Mouse (Mus musculus) kidney, postnatal 0 days (tissue): ENCODE measurements around the gene Rassf4. TPM values are rescaled to one million over a fixed set of nuclear protein-coding genes. Genes with fewer than 3 reads are reported as not detected.

Experiments
- ATAC-seq: fragments of 200-750 bp; cut with Nextera tagmentation; replicated peaks from 2 replicates; pipeline ENCODE4 v1.8.0; 2017; ENCODE audit warnings: low read depth, moderate number of reproducible peaks, moderate TSS enrichment, moderate library complexity; ENCODE audit not compliant: low FRiP score
- DNase-seq: peaks from one replicate; pipeline ENCODE4 v3.0.0-alpha.2; 2016; ENCODE audit warnings: low spot score
- H3K27ac ChIP-seq: fragments of 300-500 bp; sonication (generic); 2 replicates; pipeline ENCODE4 v1.5.1; 2014; ENCODE audit warnings: mild to moderate bottlenecking
- H3K27me3 ChIP-seq: fragments of 300-500 bp; sonication (generic); 2 replicates; pipeline ENCODE4 v1.6.1; 2014; ENCODE audit warnings: low read length, mixed read lengths; ENCODE audit not compliant: insufficient read depth
- H3K36me3 ChIP-seq: fragments of 300-500 bp; sonication (generic); 2 replicates; pipeline ENCODE4 v1.6.1; 2014; ENCODE audit warnings: low read length, mixed read lengths; ENCODE audit not compliant: insufficient read depth
- H3K4me1 ChIP-seq: fragments of 300-500 bp; sonication (generic); replicated peaks from 2 replicates; pipeline ENCODE4 v1.6.1; 2014; ENCODE audit warnings: antibody characterized with exemption, low read length, mixed read lengths; ENCODE audit not compliant: insufficient read depth
- H3K4me2 ChIP-seq: fragments of 300-500 bp; sonication (generic); 2 replicates; pipeline ENCODE4 v1.6.1; 2014; ENCODE audit warnings: mild to moderate bottlenecking, low read length, moderate library complexity, mixed read lengths
- H3K4me3 ChIP-seq: fragments of 300-500 bp; sonication (generic); replicated peaks from 2 replicates; pipeline ENCODE4 v1.5.1; 2014; ENCODE audit warnings: low read depth, low read length
- H3K9ac ChIP-seq: fragments of 300-500 bp; sonication (generic); 2 replicates; pipeline ENCODE4 v1.6.1; 2014; ENCODE audit warnings: low read depth, low read length
- H3K9me3 ChIP-seq: fragments of 300-500 bp; sonication (generic); replicated peaks from 2 replicates; pipeline ENCODE4 v1.6.1; 2016; ENCODE audit warnings: low read length, inconsistent platforms, mixed read lengths
- CTCF ChIP-seq: IDR thresholded peaks from 2 replicates; pipeline ENCODE4 v1.5.1; 2016; ENCODE audit warnings: antibody characterized with exemption, low read depth, mild to moderate bottlenecking, moderate library complexity
- WGBS: fragments of 180-500 bp; shearing (Covaris S2); extraction: QIAGEN DNeasy Blood & Tissue Kit; methylation state at CpG from one replicate; pipeline ENCODE4 v1.1.7; 2014; 5-methylcytosine and 5-hydroxymethylcytosine counted together
- polyA plus RNA-seq: library from polyadenylated mRNA; unstranded; fragments of >200 nt; fragmentation: Nextera tagmentation; extraction: Ambion mirVana; gene quantifications from 2 replicates; pipeline ENCODE4 v1.2.1, GENCODE M21; 2015

Rassf4 gene
- polyA plus RNA-seq, 1 experiment from 2014 or later = 3.6 TPM

DNA sequence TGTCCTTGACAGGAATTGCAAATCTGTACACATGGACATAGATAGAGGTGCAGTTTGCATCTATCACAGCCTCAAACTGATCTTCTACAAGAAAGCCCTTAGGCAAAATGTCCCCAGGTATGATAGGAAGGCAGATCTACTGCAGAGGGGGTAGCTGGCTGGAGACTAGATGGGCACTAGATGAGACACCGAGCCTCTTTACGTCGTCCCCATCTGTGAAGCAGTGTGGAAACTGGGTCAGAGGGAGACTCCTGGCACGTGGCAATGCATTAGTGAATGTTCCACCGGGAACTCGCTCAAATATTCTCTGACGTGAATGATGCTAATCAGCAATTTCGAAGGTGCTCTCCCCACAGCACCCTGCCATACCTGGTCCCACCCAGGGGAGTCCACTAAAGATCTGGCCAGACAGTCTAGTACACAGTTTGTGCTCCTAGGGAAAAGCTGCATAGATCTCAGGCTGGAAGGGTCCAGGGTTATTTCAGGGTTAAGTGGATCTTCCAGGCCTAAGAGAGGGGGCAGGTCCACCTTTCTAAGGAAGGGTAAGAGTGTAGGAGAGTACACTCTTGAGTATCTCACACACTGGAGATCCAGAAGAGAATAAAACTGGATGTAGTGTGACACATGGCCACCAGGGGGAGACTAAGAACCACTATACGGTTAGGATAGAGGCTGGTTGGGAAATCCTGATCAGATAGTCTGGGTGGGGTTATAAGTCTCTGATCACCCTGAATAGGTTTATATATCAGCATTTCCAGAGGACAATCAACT is 19.9 kb downstream of the Rassf4 start:
- no peaks in the 10 kb centered on the region for H3K9me3 ChIP-seq
- H3K27me3 ChIP-seq = no peaks in the 10 kb centered on the region
- TF ChIP-seq CTCF = peak; percentile 90
- H3K4me2 ChIP-seq = no peak overlapping the region
- WGBS = 58% methylated on average over 9 of the region's 9 CpGs
- no peaks in the 10 kb centered on the region for H3K36me3 ChIP-seq
- DNase-seq (peak; percentile 85), ATAC-seq (peak; percentile 50; the same call in 1 of the 2 replicates)
- H3K27ac ChIP-seq = no peak overlapping the region
- no peak overlapping the region for H3K9ac ChIP-seq
- H3K4me3 ChIP-seq = no peak overlapping the region
- peaks cover 7% of the 10 kb centered on the region; the same call in 1 of the 2 replicates for H3K4me1 ChIP-seq

DNA sequence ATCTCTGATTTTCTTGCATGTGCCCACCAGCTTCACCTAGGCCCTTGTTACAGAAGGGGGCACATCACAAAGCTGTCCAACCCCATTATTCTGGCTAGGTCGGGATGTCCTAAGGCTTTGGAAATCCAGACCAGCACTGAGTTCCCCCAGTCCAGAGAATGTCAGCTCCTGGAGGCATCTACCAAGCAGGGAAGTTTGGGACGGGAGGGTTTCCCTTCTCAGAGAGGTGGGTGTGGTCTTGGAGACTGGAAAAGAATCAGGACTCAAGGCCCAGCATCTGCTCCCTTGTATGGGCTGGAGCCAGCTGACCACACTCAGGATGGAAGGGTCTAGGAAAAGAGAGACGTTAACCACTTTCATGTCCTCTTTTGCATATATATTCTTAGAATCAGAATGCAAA is 20.6 kb downstream of the Rassf4 start:
- H3K9ac ChIP-seq = no peak overlapping the region
- WGBS = 75% methylated on average over 3 of the region's 3 CpGs
- ATAC-seq = no peak

DNA sequence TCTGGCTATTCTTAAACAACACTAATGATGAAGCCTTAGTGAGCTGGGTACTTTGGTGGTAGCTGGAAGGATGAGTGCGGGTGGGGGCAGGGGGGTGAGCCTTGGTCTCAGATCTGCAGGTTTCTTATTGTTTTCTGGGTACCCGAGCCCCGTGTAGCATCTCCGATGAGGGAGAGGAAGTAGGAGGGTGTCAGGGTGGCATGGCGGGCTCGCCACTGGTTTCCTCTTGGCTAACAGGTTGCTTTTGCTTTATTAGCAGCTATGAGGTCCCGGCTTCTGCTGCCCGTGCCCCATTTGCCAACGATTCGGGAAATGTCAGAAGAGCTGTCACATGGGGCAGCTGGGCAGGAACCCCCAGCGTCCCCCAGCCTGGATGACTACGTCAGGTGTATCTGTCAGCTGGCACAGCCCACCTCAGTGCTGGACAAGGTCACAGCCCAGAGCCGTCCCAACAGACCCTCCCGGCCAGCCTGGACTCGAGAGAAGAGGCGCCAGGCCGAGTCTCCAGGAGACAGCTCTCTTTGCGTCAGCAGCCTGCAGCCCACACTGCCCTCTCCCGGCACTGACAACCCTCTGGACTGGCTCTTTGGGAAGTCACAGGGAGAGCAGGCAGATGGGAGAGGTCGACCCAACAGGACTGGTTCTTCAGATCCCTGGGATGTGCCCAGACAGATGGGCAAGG is 22.2 kb downstream of the Rassf4 start:
- Histone ChIP-seq H3K4me2 (peak overlapping the region; percentile 34), H3K4me3 (peak overlapping the region; percentile 24), H3K27me3 (no peaks in the 10 kb centered on the region), H3K9me3 (no peaks in the 10 kb centered on the region), H3K4me1 (peaks cover 11% of the 10 kb centered on the region; the same call in 1 of the 2 replicates), H3K9ac (peak overlapping the region; percentile 32; the same call in 1 of the 2 replicates), H3K36me3 (no peaks in the 10 kb centered on the region), H3K27ac (no peak overlapping the region)
- peak; percentile 66 for TF ChIP-seq CTCF
- DNase-seq = peak; percentile 47
- WGBS = 67% methylated on average over 20 of the region's 20 CpGs
- ATAC-seq = no peak

More for the DNA sequence above, 20.6 kb downstream of the Rassf4 start:
- no peak for TF ChIP-seq CTCF
- Histone ChIP-seq H3K4me2 (no peak overlapping the region), H3K9me3 (no peaks in the 10 kb centered on the region), H3K4me3 (no peak overlapping the region), H3K36me3 (no peaks in the 10 kb centered on the region), H3K27me3 (no peaks in the 10 kb centered on the region), H3K4me1 (peaks cover 7% of the 10 kb centered on the region; the same call in 1 of the 2 replicates), H3K27ac (no peak overlapping the region)
- no peak for DNase-seq

DNA sequence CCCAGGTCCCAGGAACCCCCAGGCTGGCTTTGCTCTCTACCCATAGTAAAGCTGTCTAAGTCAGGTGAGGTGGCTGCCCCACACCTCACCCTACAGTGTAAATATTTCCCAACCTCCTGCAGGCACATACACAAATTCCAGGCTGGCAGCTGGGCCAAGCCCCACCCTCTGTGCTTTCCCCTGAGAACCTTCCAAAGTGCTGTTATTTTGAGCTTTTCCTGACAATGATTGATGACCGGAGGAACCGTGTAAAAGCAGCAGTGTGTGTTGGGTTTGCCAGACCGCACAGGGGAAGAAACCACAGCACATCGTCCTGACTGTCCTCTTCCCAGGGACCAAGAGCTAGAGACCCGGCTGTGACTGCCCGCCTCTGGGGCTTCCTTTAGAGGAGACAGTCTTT is 23.3 kb downstream of the Rassf4 start, which contains the start of gene Depp1:
Gene Depp1, plus strand, starts transcription at position 204 of the 400 bp plus-strand sequence.
- TF ChIP-seq CTCF = no peak
- Histone ChIP-seq H3K27ac (peak within 1 kb of the TSS; percentile 70), H3K9ac (peak within 1 kb of the TSS; percentile 32; the same call in 1 of the 2 replicates)

DNA sequence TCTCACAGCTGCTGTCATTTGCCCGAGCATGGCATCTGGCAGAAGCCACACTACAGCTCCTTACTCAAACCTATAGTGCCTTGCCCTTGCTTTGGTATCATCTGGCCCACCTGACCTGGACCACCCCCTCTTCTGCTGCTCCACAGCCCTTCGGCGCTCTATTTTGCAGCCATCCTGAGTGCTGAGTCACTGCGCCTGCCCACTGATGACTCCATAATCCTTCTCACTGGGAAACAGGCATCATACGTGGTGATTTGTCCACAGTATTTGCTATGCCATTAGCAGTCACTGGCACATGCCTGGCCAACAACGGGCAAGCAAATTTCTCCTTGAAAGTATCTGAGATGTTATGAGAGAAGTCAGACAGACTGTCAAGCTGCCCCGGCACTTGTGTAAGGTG is 23.9 kb downstream of the Rassf4 start:
- Histone ChIP-seq H3K27ac (peak overlapping the region; percentile 31; the same call in 1 of the 2 replicates), H3K4me3 (no peak overlapping the region), H3K4me1 (peaks cover 11% of the 10 kb centered on the region; the same call in 1 of the 2 replicates), H3K36me3 (no peaks in the 10 kb centered on the region), H3K27me3 (no peaks in the 10 kb centered on the region), H3K4me2 (no peak overlapping the region), H3K9ac (0 out of 2 replicates have a peak overlapping the region, but pooled peaks have one; percentile 8), H3K9me3 (no peaks in the 10 kb centered on the region)
- DNase-seq = no peak
- TF ChIP-seq CTCF = no peak
- no peak for ATAC-seq
- WGBS = 85% methylated on average over 7 of the region's 7 CpGs

More for the DNA sequence above, 23.3 kb downstream of the Rassf4 start, which contains the start of gene Depp1:
- Histone ChIP-seq H3K4me1 (peaks cover 11% of the 10 kb centered on the region; the same call in 1 of the 2 replicates), H3K9me3 (no peaks in the 10 kb centered on the region), H3K36me3 (no peaks in the 10 kb centered on the region), H3K27me3 (no peaks in the 10 kb centered on the region), H3K4me2 (peak within 1 kb of the TSS; percentile 34), H3K4me3 (peak within 1 kb of the TSS; percentile 24)
- 12% methylated on average over 6 of the region's 6 CpGs for WGBS
- DNase-seq (peak; percentile 72), ATAC-seq (peak; percentile 66)

DNA sequence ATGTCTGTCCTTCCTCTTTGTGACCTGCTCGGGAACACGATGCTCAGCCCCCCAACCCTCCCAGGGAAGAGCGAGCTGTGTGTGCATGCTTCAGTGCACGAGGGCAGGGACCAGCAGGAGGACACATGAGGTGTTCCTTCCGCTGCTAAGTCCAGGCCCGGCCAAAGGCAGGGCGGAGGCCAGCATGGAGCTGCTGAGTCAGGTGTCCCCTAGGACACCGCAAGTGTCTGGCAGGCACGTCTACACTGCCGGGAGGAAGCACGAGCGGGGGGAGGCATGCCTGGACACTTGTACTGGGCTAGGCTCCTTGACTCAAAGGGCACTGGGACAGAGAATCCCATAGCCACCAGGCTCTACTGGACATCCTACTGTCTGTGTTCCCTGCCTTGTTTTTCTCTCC is 26.0 kb downstream of the Rassf4 start:
- H3K9me3 ChIP-seq = no peaks in the 10 kb centered on the region
- peak; percentile 39 for DNase-seq
- 43% methylated on average over 12 of the region's 12 CpGs for WGBS
- no peaks in the 10 kb centered on the region for H3K36me3 ChIP-seq
- ATAC-seq = peak; percentile 90
- H3K27ac ChIP-seq = 0 out of 2 replicates have a peak overlapping the region, but pooled peaks have one; percentile 5
- H3K4me1 ChIP-seq = peaks cover 11% of the 10 kb centered on the region; the same call in 1 of the 2 replicates
- no peaks in the 10 kb centered on the region for H3K27me3 ChIP-seq
- no peak overlapping the region for H3K9ac ChIP-seq
- H3K4me3 ChIP-seq = no peak overlapping the region
- no peak overlapping the region for H3K4me2 ChIP-seq
- no peak for TF ChIP-seq CTCF
